Mouse (Mus musculus): ENCODE measurements around the gene Zfp541. TPM values are rescaled to one million over a fixed set of nuclear protein-coding genes. Genes with fewer than 3 reads are reported as not detected.

Zfp541 gene
- total RNA-seq (2012; rRNA removed) (not detected in 2 replicates), polyA plus RNA-seq (2012; ENCODE audit: insufficient read depth in 1 of 2, insufficient read length in 2 of 2, low read depth in 1 of 2, low replicate concordance in 2 of 2, missing spikeins in 1 of 2) (under 1 TPM in 1 of 2 experiments, not detected in 1; 0.01 TPM)

GRCm38 (mm10) chr7:16061219-16062098 lies at the start of gene Zfp541:
Zfp541 (plus strand) TSS chr7:16061814.
- no peaks in the 10 kb centered on the region; a peak in 1 of 4 replicates for H3K36me3 ChIP-seq (ENCODE audit: control insufficient read depth in 1 of 2, insufficient read depth in 2 of 2, low read length in 2 of 2)
- peaks cover 0 to 5% of the 10 kb centered on the region in 2 experiments; a peak in 2 of 4 replicates for H3K27me3 ChIP-seq (ENCODE audit: control insufficient read depth in 1 of 2, insufficient read depth in 2 of 2, low read length in 2 of 2)
- no peak within 1 kb of the TSS for H3K9ac ChIP-seq (ENCODE audit: control insufficient read depth, low read depth, low read length, poor library complexity, severe bottlenecking)
- no peak within 1 kb of the TSS for H3K4me3 ChIP-seq (ENCODE audit: control insufficient read depth in 1 of 2, insufficient read depth in 1 of 2, low read depth in 2 of 2, low read length in 2 of 2)
- peaks cover 0 to 6% of the 10 kb centered on the region in 2 experiments; a peak in 2 of 4 replicates for H3K4me1 ChIP-seq (ENCODE audit: control insufficient read depth in 1 of 2, insufficient read depth in 2 of 2, low read length in 2 of 2)
- H3K9me3 ChIP-seq (replicated peaks; ENCODE audit: insufficient read depth, low read length): no peaks in the 10 kb centered on the region
- DNase-seq (ENCODE audit: low read depth, low spot score): no peak
- no peak within 1 kb of the TSS for H3K27ac ChIP-seq (ENCODE audit: control insufficient read depth, low read depth, low read length)
- no peak for TF ChIP-seq MEF2A (IDR thresholded peaks at IDR 0.05; ENCODE audit: extremely low read depth, insufficient replicate concordance, low read depth, low read length, poor library complexity, severe bottlenecking)
- TF ChIP-seq ZMIZ1 (IDR thresholded peaks at IDR 0.05; ENCODE audit: low read depth, low read length): no peak
- TF ChIP-seq MXI1 (IDR thresholded peaks at IDR 0.05; ENCODE audit: low read depth, low read length): no peak
- no peak for TF ChIP-seq ELF1 (IDR thresholded peaks at IDR 0.05; ENCODE audit: low read depth, low read length)
- no peak for TF ChIP-seq MYC (IDR thresholded peaks at IDR 0.05; ENCODE audit: low read depth, low read length)
- TF ChIP-seq MAFK (IDR thresholded peaks at IDR 0.05; ENCODE audit: borderline replicate concordance, low read depth, low read length): no peak
- no peaks in the 10 kb centered on the region for H3K79me2 ChIP-seq (ENCODE audit: control insufficient read depth, insufficient read depth, low read length, poor library complexity)

- Histone ChIP-seq H3K4me3 (ENCODE audit: control insufficient read depth in 1 of 2, insufficient read depth in 1 of 2, low read depth in 2 of 2, low read length in 2 of 2) (no peak overlapping the region), H3K79me2 (ENCODE audit: control insufficient read depth, insufficient read depth, low read length, poor library complexity) (peaks cover 5% of the 10 kb centered on the region; the same call in 1 of the 2 replicates), H3K36me3 (ENCODE audit: control insufficient read depth in 1 of 2, insufficient read depth in 2 of 2, low read length in 2 of 2) (peaks cover 0 to 2% of the 10 kb centered on the region in 2 experiments; a peak in 2 of 4 replicates), H3K4me1 (ENCODE audit: control insufficient read depth in 1 of 2, insufficient read depth in 2 of 2, low read length in 2 of 2) (no peaks in the 10 kb centered on the region), H3K9ac (ENCODE audit: control insufficient read depth, low read depth, low read length, poor library complexity, severe bottlenecking) (no peak overlapping the region), H3K27ac (ENCODE audit: control insufficient read depth, low read depth, low read length) (no peak overlapping the region), H3K27me3 (ENCODE audit: control insufficient read depth in 1 of 2, insufficient read depth in 2 of 2, low read length in 2 of 2) (no peaks in the 10 kb centered on the region), H3K9me3 (replicated peaks; ENCODE audit: insufficient read depth, low read length) (no peaks in the 10 kb centered on the region)
- TF ChIP-seq JUND (IDR thresholded peaks at IDR 0.05; ENCODE audit: low read depth, low read length) (no peak), CTCF (IDR thresholded peaks at IDR 0.05 in 2 of 3, conservative IDR thresholded peaks at IDR 0.05 in 1 of 3; ENCODE audit: control insufficient read depth in 1 of 3, insufficient read depth in 1 of 3, low read depth in 2 of 3, low read length in 3 of 3, poor library complexity in 1 of 3, severe bottlenecking in 1 of 3) (peak; percentile 35 to 71 (median 50)), ELF1 (IDR thresholded peaks at IDR 0.05; ENCODE audit: low read depth, low read length) (no peak), KAT2A (conservative IDR thresholded peaks at IDR 0.05; ENCODE audit: low read depth, low read length) (no peak), GABPA (IDR thresholded peaks at IDR 0.05; ENCODE audit: low read depth, low read length) (no peak), MYC (IDR thresholded peaks at IDR 0.05; ENCODE audit: low read depth, low read length) (no peak)
- DNase-seq (ENCODE audit: low read depth, low spot score): peak; percentile 33
Measured at GRCm38 (mm10) chr7:16012576-16013263, 48.9 kb upstream of the Zfp541 start.
